Mouse (Mus musculus): ENCODE measurements at regions not wholly inside any gene's neighbourhood (a gene's known extent, or its start where the extent isn't known, plus 50 kb on each side); places are given as distances from the start of the nearest gene placed in this dataset.

GRCm38 (mm10) chr7:136308765-136309164, 585.6 kb upstream of the Mgmt start:
- Histone ChIP-seq H3K4me3 (no peak overlapping the region), H3K27me3 (ENCODE audit: low read depth, poor library complexity, severe bottlenecking) (no peaks in the 10 kb centered on the region), H3K27ac (replicated peaks) (no peak overlapping the region), H3K9me3 (replicated peaks) (no peaks in the 10 kb centered on the region), H3K4me1 (no peaks in the 10 kb centered on the region), H3K36me3 (no peaks in the 10 kb centered on the region)
- no peak for DNase-seq (ENCODE audit: low spot score)

DNA sequence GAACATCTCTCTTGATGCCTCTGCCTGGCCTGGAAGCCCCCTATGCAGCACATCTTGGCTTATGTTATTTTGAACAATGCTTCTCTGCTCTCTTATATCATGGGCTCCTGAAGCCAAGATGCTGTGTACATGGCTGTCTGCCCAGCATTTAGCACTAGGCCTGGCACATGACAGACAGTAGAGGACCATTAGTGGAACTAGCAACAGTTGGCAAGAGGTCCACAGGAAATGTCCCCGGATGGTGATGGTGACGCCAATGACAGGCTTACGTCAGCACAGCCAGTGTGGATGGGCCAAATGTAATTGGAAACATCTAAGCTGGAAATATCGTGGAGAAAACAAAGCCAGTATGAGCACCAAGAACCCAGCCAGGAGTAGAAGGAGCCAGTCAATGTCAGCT, 567.1 kb upstream of the Mgmt start:
- Histone ChIP-seq H3K9me3 (replicated peaks) (no peaks in the 10 kb centered on the region), H3K27ac (replicated peaks) (no peak overlapping the region), H3K4me1 (no peaks in the 10 kb centered on the region), H3K27me3 (ENCODE audit: low read depth, poor library complexity, severe bottlenecking) (no peaks in the 10 kb centered on the region), H3K4me3 (no peak overlapping the region), H3K36me3 (no peaks in the 10 kb centered on the region)
- DNase-seq (ENCODE audit: low spot score) = no peak
- 90% methylated on average over 4 of the region's 4 CpGs for WGBS

DNA sequence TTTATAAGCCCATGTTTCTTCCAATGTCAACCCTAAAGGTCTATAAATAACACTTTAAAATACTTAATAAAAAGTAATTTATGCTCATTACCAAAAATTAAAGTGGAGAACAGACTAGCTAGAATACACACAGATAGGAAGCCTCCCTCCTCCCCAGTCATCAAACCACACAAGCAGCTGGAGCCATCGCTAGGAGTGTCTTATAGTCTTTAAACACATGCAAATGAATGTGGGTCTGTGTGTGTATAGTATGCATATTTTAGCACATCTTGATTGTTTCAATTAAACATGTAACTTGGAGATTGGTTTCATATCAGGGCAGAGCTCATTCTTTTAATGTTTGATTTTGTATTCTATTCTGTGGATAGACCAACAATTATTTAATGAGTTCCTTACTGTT, 564.0 kb upstream of the Mgmt start:
- H3K4me3 ChIP-seq = no peak overlapping the region
- no peak for DNase-seq (ENCODE audit: low spot score)
- H3K9me3 ChIP-seq (replicated peaks) = no peaks in the 10 kb centered on the region
- 82% methylated on average over 1 of the region's 1 CpGs for WGBS
- no peaks in the 10 kb centered on the region for H3K36me3 ChIP-seq
- H3K27ac ChIP-seq (replicated peaks) = no peak overlapping the region
- H3K4me1 ChIP-seq = no peaks in the 10 kb centered on the region
- H3K27me3 ChIP-seq (ENCODE audit: low read depth, poor library complexity, severe bottlenecking) = no peaks in the 10 kb centered on the region

- H3K9me3 ChIP-seq (replicated peaks) = no peaks in the 10 kb centered on the region
- DNase-seq (ENCODE audit: low spot score) = no peak
- H3K4me3 ChIP-seq = no peak overlapping the region
- no peaks in the 10 kb centered on the region for H3K4me1 ChIP-seq
- no peaks in the 10 kb centered on the region for H3K27me3 ChIP-seq (ENCODE audit: low read depth, poor library complexity, severe bottlenecking)
- H3K36me3 ChIP-seq = no peaks in the 10 kb centered on the region
- no peak overlapping the region for H3K27ac ChIP-seq (replicated peaks)
- 44% methylated on average over 4 of the region's 4 CpGs for WGBS
Measured at GRCm38 (mm10) chr7:136332805-136333204, 561.6 kb upstream of the Mgmt start.

DNA sequence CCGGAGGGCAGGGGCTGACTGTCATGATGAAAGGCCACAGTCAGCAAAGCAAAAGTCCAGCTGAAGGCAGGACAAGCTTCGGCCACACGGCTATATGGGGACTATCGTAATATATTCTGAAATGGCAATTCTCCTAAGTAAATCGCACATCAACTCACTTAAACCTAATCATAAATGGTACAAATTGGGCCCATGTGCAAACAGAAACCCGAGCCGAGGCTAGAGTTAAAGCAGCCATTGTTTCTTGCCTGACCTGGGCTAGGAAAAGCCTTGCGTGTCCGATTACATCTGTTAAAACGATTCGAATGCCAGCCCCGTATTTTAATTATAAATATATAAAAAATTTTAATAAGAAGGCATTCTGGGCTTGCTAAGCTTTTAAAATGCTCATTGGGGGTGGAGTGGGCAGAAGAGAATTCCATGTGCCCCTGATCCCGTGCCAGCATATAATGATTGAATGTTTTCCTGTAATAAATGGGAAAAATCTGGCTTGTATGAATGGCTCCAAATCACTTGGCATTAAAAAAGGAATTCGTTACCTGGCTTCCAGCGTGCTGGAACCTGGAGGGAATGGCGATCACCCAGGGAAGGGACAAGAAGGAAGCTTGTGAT, 552.7 kb upstream of the Mgmt start:
- 79% methylated on average over 16 of the region's 16 CpGs for WGBS
- H3K9me3 ChIP-seq (replicated peaks) = no peaks in the 10 kb centered on the region
- DNase-seq (ENCODE audit: low spot score) = no peak
- no peaks in the 10 kb centered on the region; the same call in 1 of the 2 replicates for H3K27me3 ChIP-seq (ENCODE audit: low read depth, poor library complexity, severe bottlenecking)
- no peaks in the 10 kb centered on the region for H3K36me3 ChIP-seq
- H3K4me3 ChIP-seq = no peak overlapping the region
- H3K4me1 ChIP-seq = peaks cover 25% of the 10 kb centered on the region
- H3K27ac ChIP-seq (replicated peaks) = peak overlapping the region; percentile 33

- no peak overlapping the region for H3K4me3 ChIP-seq
- peaks cover 25% of the 10 kb centered on the region for H3K4me1 ChIP-seq
- H3K27me3 ChIP-seq (ENCODE audit: low read depth, poor library complexity, severe bottlenecking) = no peaks in the 10 kb centered on the region; the same call in 1 of the 2 replicates
- H3K27ac ChIP-seq (replicated peaks) = peak overlapping the region; percentile 33
- WGBS = 57% methylated on average over 10 of the region's 10 CpGs
- no peak for DNase-seq (ENCODE audit: low spot score)
- no peaks in the 10 kb centered on the region for H3K9me3 ChIP-seq (replicated peaks)
- H3K36me3 ChIP-seq = no peaks in the 10 kb centered on the region
Measured at GRCm38 (mm10) chr7:136342211-136342799, 552.1 kb upstream of the Mgmt start.

GRCm38 (mm10) chr7:136342822-136343221, 551.6 kb upstream of the Mgmt start:
- no peaks in the 10 kb centered on the region for H3K9me3 ChIP-seq (replicated peaks)
- 20% methylated on average over 8 of the region's 8 CpGs for WGBS
- no peak overlapping the region for H3K4me3 ChIP-seq
- no peaks in the 10 kb centered on the region for H3K36me3 ChIP-seq
- peak; percentile 45 for DNase-seq (ENCODE audit: low spot score)
- H3K4me1 ChIP-seq = peaks cover 25% of the 10 kb centered on the region
- H3K27ac ChIP-seq (replicated peaks) = 0 out of 2 replicates have a peak overlapping the region, but pooled peaks have one; percentile 28
- no peaks in the 10 kb centered on the region; the same call in 1 of the 2 replicates for H3K27me3 ChIP-seq (ENCODE audit: low read depth, poor library complexity, severe bottlenecking)

GRCm38 (mm10) chr7:136343494-136343893, 550.9 kb upstream of the Mgmt start:
- 0 out of 2 replicates have a peak overlapping the region, but pooled peaks have one; percentile 4 for H3K27ac ChIP-seq (replicated peaks)
- peaks cover 31% of the 10 kb centered on the region for H3K4me1 ChIP-seq
- H3K36me3 ChIP-seq = no peaks in the 10 kb centered on the region
- no peaks in the 10 kb centered on the region for H3K9me3 ChIP-seq (replicated peaks)
- H3K4me3 ChIP-seq = no peak overlapping the region
- 83% methylated on average over 4 of the region's 4 CpGs for WGBS
- DNase-seq (ENCODE audit: low spot score) = no peak
- H3K27me3 ChIP-seq (ENCODE audit: low read depth, poor library complexity, severe bottlenecking) = no peaks in the 10 kb centered on the region; the same call in 1 of the 2 replicates

GRCm38 (mm10) chr7:136345051-136345450, 549.4 kb upstream of the Mgmt start:
- H3K4me1 ChIP-seq = peaks cover 36% of the 10 kb centered on the region
- no peaks in the 10 kb centered on the region for H3K36me3 ChIP-seq
- WGBS = 85% methylated on average over 3 of the region's 3 CpGs
- no peak overlapping the region for H3K4me3 ChIP-seq
- DNase-seq (ENCODE audit: low spot score) = no peak
- H3K27ac ChIP-seq (replicated peaks) = no peak overlapping the region
- H3K27me3 ChIP-seq (ENCODE audit: low read depth, poor library complexity, severe bottlenecking) = no peaks in the 10 kb centered on the region; the same call in 1 of the 2 replicates
- no peaks in the 10 kb centered on the region for H3K9me3 ChIP-seq (replicated peaks)

DNA sequence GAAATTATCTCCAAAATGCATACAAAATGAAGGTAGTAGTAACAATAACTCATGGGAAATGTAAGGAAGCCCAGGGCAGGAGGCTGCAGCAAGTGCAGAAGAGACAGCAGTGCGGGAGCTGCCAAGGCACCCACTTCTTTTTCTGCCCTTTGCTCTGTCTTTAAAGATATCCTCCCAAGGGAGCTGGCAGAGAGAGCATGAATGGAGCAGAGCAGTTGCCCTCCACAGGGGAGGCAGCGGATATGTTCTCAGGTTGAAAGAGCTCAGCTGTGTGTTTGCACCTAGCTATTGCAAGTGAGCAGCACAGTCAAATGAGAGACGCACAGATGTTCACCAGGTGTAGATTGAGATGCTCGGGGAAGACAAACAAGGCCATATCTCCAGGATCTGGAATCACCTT, 547.9 kb upstream of the Mgmt start:
- Histone ChIP-seq H3K9me3 (replicated peaks) (no peaks in the 10 kb centered on the region), H3K36me3 (no peaks in the 10 kb centered on the region)
- 84% methylated on average over 4 of the region's 4 CpGs for WGBS

GRCm38 (mm10) chr7:136348309-136348708, 546.1 kb upstream of the Mgmt start:
- Histone ChIP-seq H3K4me3 (no peak overlapping the region), H3K9me3 (replicated peaks) (no peaks in the 10 kb centered on the region), H3K27me3 (ENCODE audit: low read depth, poor library complexity, severe bottlenecking) (no peaks in the 10 kb centered on the region; the same call in 1 of the 2 replicates), H3K27ac (replicated peaks) (no peak overlapping the region), H3K4me1 (peaks cover 13% of the 10 kb centered on the region), H3K36me3 (no peaks in the 10 kb centered on the region)
- WGBS = 61% methylated on average over 1 of the region's 1 CpGs
- no peak for DNase-seq (ENCODE audit: low spot score)

More for the DNA sequence above, 547.9 kb upstream of the Mgmt start:
- H3K4me3 ChIP-seq = no peak overlapping the region
- no peaks in the 10 kb centered on the region; the same call in 1 of the 2 replicates for H3K27me3 ChIP-seq (ENCODE audit: low read depth, poor library complexity, severe bottlenecking)
- peaks cover 31% of the 10 kb centered on the region for H3K4me1 ChIP-seq
- H3K27ac ChIP-seq (replicated peaks) = no peak overlapping the region
- no peak for DNase-seq (ENCODE audit: low spot score)

DNA sequence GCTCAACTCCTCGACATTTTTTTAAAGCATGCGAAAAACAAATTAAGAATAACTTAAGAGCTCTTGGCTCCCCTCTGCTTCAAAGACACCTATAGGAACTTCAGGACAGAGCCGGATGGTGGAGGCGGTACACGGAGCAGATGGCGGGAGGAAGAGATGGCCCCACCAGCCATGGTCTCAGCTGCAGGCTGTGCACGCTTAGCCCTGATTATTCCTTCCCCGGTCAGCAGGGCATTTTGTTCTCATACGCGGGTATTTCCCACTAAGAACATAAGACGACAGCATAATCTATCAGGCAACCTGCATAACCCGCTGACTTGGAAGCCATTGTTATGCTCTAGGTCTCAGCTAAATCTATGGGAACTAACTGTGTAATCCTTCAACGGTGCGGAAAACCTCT, 544.8 kb upstream of the Mgmt start:
- DNase-seq (ENCODE audit: low spot score) = no peak

DNA sequence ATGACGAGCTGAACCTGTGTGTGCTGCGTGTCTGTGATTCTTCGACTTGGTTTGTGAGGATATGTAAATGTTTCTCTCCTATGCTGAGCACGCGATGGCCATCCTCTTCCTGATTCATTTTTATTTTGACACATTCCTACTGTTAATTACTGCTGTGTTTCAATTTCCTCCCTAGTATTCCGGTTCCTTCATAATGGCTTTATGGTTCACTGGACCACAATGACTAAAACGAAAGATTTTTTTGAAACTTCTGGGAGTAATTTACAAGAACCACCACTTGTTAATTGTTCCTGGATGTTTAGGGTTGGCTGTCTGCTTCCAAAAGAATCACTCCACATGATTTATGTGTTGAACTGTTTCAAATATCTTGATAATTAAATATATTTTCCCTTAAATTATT, 537.4 kb upstream of the Mgmt start:
- no peak overlapping the region for H3K4me3 ChIP-seq
- no peaks in the 10 kb centered on the region for H3K4me1 ChIP-seq
- WGBS = 85% methylated on average over 7 of the region's 7 CpGs
- no peaks in the 10 kb centered on the region for H3K36me3 ChIP-seq
- H3K27ac ChIP-seq (replicated peaks) = no peak overlapping the region
- H3K9me3 ChIP-seq (replicated peaks) = no peaks in the 10 kb centered on the region
- DNase-seq (ENCODE audit: low spot score) = no peak
- H3K27me3 ChIP-seq (ENCODE audit: low read depth, poor library complexity, severe bottlenecking) = no peaks in the 10 kb centered on the region

More for the DNA sequence above, 544.8 kb upstream of the Mgmt start:
- H3K27ac ChIP-seq (replicated peaks) = no peak overlapping the region
- no peaks in the 10 kb centered on the region for H3K36me3 ChIP-seq
- H3K4me3 ChIP-seq = no peak overlapping the region
- WGBS = 83% methylated on average over 14 of the region's 14 CpGs
- H3K27me3 ChIP-seq (ENCODE audit: low read depth, poor library complexity, severe bottlenecking) = no peaks in the 10 kb centered on the region; the same call in 1 of the 2 replicates
- H3K9me3 ChIP-seq (replicated peaks) = no peaks in the 10 kb centered on the region
- H3K4me1 ChIP-seq = peaks cover 11% of the 10 kb centered on the region
